Mouse (Mus musculus): ENCODE data around the gene Hmg20b. TPM values are rescaled to one million over a fixed set of nuclear protein-coding genes. Genes with fewer than 3 reads are reported as not detected.

Hmg20b gene
- polyA plus RNA-seq, 1 experiment from 2014 or later: 36.5 TPM

DNA sequence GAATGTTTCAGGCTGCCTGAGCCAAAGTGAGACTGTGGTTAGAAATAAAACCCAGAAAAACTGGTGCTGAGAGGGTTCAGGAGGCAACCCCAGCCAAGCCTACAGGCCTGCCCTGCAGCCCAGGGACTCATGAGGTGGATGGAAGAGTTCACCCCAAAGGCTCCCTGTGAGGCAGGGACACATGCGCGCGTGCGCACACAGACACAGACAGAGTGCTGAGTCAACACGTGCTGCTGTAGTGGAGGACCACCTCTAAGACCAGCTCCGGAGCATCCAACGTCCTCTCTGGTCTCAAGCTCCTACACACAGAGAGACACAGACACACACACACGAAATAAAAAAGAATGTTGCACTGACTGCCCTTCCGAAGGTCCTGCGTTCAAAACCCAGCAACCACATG, 25.0 kb upstream of the Hmg20b start:
- Histone ChIP-seq H3K4me3 (replicated peaks; ENCODE audit: low read depth, low read length) (no peak overlapping the region), H3K36me3 (ENCODE audit: control insufficient read depth, insufficient read depth, low read length) (peaks cover 37% of the 10 kb centered on the region), H3K9ac (replicated peaks; ENCODE audit: low read length) (no peak overlapping the region), H3K4me2 (ENCODE audit: low read length) (no peak overlapping the region), H3K4me1 (ENCODE audit: control insufficient read depth, insufficient read depth, low read length) (peaks cover 20% of the 10 kb centered on the region), H3K27me3 (ENCODE audit: control insufficient read depth, insufficient read depth, low read length) (no peaks in the 10 kb centered on the region), H3K27ac (replicated peaks; ENCODE audit: low read depth, low read length) (no peak overlapping the region), H3K9me3 (ENCODE audit: control insufficient read depth, low read length) (no peaks in the 10 kb centered on the region)
- no peak for DNase-seq
- whole genome bisulfite sequencing: 96% methylated on average over 10 of the region's 10 CpGs
- ATAC-seq (ENCODE audit: low FRiP score, low TSS enrichment): no peak

DNA sequence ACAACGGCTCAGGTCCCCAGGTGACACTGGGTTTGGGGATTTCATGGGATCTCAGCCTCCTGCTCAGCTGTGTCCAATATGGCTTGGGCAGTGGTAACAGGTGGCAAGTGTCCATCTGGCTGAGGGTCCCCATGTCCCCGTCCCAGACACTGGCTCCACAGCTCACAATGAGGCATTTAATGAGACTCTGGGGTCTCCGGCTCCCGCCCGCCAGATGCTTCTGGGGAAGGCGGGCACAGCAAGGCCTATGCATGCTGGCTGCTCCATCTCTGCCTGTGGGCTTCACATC, 16.9 kb upstream of the Hmg20b start:
- 60% methylated on average over 6 of the region's 6 CpGs for WGBS
- peaks cover 20% of the 10 kb centered on the region for H3K4me1 ChIP-seq (ENCODE audit: control insufficient read depth, insufficient read depth, low read length)
- no peaks in the 10 kb centered on the region for H3K9me3 ChIP-seq (ENCODE audit: control insufficient read depth, low read length)
- H3K27me3 ChIP-seq (ENCODE audit: control insufficient read depth, insufficient read depth, low read length): peaks cover 14% of the 10 kb centered on the region; the same call in 1 of the 2 replicates
- no peak overlapping the region for H3K9ac ChIP-seq (replicated peaks; ENCODE audit: low read length)
- ATAC-seq (ENCODE audit: low FRiP score, low TSS enrichment) (no peak), DNase-seq (no peak)
- H3K27ac ChIP-seq (replicated peaks; ENCODE audit: low read depth, low read length): no peak overlapping the region
- H3K36me3 ChIP-seq (ENCODE audit: control insufficient read depth, insufficient read depth, low read length): peaks cover 56% of the 10 kb centered on the region
- no peak overlapping the region for H3K4me2 ChIP-seq (ENCODE audit: low read length)
- H3K4me3 ChIP-seq (replicated peaks; ENCODE audit: low read depth, low read length): no peak overlapping the region

DNA sequence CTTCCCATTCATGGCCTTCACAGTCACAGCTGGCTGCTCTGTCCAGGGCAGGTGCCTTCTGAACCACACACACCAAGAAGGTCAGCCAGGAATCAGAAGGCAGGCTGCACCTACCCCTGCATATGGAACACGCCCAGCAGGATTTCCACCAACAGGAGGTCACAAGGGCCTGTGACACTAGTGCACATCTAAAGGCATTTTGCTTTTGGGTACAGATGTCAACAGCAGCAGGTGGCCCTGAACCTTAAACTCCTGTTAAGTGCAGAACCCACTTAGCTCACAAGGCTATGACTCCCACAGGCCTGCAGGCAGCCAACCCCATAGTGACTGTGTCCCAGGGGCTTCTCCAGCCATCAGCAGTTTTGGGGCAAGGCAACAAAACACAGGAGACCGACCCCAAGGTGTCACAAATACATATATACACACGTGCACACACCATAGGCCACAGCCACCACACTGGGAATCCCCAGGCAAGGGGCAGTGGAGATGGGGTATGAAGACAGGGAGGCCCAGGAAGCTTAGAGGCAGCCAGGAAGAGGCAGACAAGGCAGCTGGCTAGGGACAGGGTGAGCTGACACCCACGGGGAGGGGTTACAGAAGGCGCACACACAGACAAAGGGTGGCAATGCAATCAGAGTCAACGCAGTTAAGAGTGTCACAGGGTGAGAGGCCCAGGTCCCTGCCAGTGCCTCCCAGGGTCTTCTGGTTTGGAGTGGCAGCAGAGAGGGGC, 16.4 kb upstream of the Hmg20b start:
- ATAC-seq (ENCODE audit: low FRiP score, low TSS enrichment): no peak
- peaks cover 55% of the 10 kb centered on the region for H3K36me3 ChIP-seq (ENCODE audit: control insufficient read depth, insufficient read depth, low read length)
- no peak overlapping the region for H3K27ac ChIP-seq (replicated peaks; ENCODE audit: low read depth, low read length)

DNA sequence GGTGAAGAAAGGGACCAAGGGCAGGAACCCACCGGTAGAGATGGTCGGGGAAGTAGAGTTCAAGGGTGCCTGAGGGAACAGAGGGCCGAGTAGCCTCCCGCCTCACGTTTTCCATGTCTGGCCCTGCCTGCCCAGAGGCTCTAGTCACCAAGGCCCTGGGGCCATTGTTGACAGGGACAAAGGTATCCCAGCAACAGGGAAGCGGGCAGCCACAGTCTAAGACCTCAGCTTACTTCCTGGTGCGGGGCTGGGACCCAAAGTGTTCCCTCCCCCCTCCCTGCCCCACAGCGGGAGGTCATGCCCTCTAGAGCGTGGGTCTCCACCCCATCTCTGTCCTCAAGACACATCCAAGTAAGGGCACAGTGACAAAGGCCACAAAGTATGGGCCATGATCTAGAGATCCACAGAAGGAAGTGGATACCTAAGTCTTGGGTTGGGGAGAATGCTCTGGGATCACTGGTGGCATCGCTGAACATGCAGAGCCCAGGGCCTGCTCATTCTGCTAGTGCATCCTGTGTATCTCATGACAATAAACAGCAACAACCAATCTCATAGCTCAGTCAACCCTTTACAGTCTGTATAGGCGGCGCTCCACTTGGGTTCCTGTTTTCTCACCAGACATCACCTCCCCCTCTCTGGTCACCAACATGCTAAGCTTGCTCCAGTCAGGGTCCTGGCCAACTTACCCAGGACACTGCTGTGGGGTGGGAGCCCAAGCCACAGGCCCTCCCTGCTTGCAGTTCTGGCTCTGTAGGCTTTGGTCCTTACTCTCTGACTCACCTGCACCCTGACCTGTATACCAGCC, 15.6 kb upstream of the Hmg20b start, which contains the start of gene 4930404N11Rik:
Gene 4930404N11Rik (minus strand): TSS at position 145 of the 805 bp plus-strand sequence.
- ATAC-seq (ENCODE audit: low FRiP score, low TSS enrichment) (no peak), DNase-seq (peak; percentile 52)
- Histone ChIP-seq H3K27ac (replicated peaks; ENCODE audit: low read depth, low read length) (no peak within 1 kb of the TSS), H3K9ac (replicated peaks; ENCODE audit: low read length) (peak within 1 kb of the TSS; percentile 36; the same call in 1 of the 2 replicates), H3K4me1 (ENCODE audit: control insufficient read depth, insufficient read depth, low read length) (peaks cover 20% of the 10 kb centered on the region), H3K9me3 (ENCODE audit: control insufficient read depth, low read length) (no peaks in the 10 kb centered on the region), H3K4me3 (replicated peaks; ENCODE audit: low read depth, low read length) (peak within 1 kb of the TSS; percentile 23; the same call in 1 of the 2 replicates), H3K36me3 (ENCODE audit: control insufficient read depth, insufficient read depth, low read length) (peaks cover 47% of the 10 kb centered on the region), H3K4me2 (ENCODE audit: low read length) (peak within 1 kb of the TSS; percentile 53), H3K27me3 (ENCODE audit: control insufficient read depth, insufficient read depth, low read length) (peaks cover 14% of the 10 kb centered on the region; the same call in 1 of the 2 replicates)
- WGBS: 16% methylated on average over 12 of the region's 12 CpGs

More for the DNA sequence above, 16.4 kb upstream of the Hmg20b start:
- Histone ChIP-seq H3K4me1 (ENCODE audit: control insufficient read depth, insufficient read depth, low read length) (peaks cover 20% of the 10 kb centered on the region), H3K4me3 (replicated peaks; ENCODE audit: low read depth, low read length) (no peak overlapping the region), H3K27me3 (ENCODE audit: control insufficient read depth, insufficient read depth, low read length) (peaks cover 14% of the 10 kb centered on the region; the same call in 1 of the 2 replicates), H3K4me2 (ENCODE audit: low read length) (no peak overlapping the region), H3K9me3 (ENCODE audit: control insufficient read depth, low read length) (no peaks in the 10 kb centered on the region), H3K9ac (replicated peaks; ENCODE audit: low read length) (no peak overlapping the region)
- DNase-seq: no peak
- WGBS: 78% methylated on average over 6 of the region's 6 CpGs

DNA sequence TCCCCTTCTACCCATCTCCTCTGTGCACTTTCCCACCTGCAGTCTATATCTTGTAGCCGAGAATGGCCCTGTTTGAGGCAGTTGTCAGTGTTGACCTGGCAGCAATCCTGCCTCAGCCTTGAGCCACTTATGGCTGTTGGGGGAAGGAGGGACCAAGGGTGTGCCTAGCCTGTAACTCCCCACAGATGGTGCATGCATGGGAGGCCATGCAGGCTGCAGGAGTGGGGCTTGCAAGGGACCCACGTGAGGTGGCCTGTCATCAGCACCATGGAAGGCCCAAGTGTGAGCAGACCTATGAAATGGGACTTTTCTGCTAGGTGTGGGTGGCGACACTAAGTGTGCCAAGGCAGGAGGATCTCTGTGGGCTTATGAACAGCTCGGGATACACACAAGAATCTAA, 14.8 kb upstream of the Hmg20b start:
- Histone ChIP-seq H3K9me3 (ENCODE audit: control insufficient read depth, low read length) (no peaks in the 10 kb centered on the region), H3K4me1 (ENCODE audit: control insufficient read depth, insufficient read depth, low read length) (peaks cover 20% of the 10 kb centered on the region), H3K4me3 (replicated peaks; ENCODE audit: low read depth, low read length) (peak overlapping the region; percentile 23; the same call in 1 of the 2 replicates), H3K9ac (replicated peaks; ENCODE audit: low read length) (no peak overlapping the region), H3K4me2 (ENCODE audit: low read length) (no peak overlapping the region; the same call in 1 of the 2 replicates), H3K36me3 (ENCODE audit: control insufficient read depth, insufficient read depth, low read length) (peaks cover 41% of the 10 kb centered on the region), H3K27me3 (ENCODE audit: control insufficient read depth, insufficient read depth, low read length) (peaks cover 14% of the 10 kb centered on the region; the same call in 1 of the 2 replicates), H3K27ac (replicated peaks; ENCODE audit: low read depth, low read length) (no peak overlapping the region)
- WGBS: 25% methylated on average over 4 of the region's 4 CpGs
- ATAC-seq (ENCODE audit: low FRiP score, low TSS enrichment): no peak
- DNase-seq: no peak

DNA sequence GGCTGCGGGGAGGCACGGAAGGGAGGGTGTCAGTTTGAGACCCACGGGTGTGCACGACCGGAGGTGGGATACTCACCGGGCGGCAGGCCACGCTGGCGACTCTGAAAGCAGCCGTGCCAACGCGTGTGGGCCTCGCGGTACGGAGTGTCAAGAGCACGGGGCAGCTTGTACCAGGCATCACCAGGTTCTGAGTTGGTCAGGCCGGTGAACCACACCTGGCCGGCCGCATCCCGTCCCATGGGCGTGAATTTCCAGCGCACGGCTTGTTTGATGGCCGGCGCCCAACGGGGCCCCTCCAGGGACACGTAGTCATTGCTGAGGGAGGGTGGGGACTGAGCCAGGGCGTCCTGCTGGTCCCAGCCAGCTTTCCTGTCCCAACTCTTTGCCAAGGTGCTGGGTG, 14.4 kb upstream of the Hmg20b start:
- H3K9ac ChIP-seq (replicated peaks; ENCODE audit: low read length): peak overlapping the region; percentile 36; the same call in 1 of the 2 replicates
- 12% methylated on average over 28 of the region's 28 CpGs for WGBS
- peak overlapping the region; percentile 23; the same call in 1 of the 2 replicates for H3K4me3 ChIP-seq (replicated peaks; ENCODE audit: low read depth, low read length)
- peaks cover 37% of the 10 kb centered on the region for H3K36me3 ChIP-seq (ENCODE audit: control insufficient read depth, insufficient read depth, low read length)
- DNase-seq: peak; percentile 38
- peaks cover 20% of the 10 kb centered on the region for H3K4me1 ChIP-seq (ENCODE audit: control insufficient read depth, insufficient read depth, low read length)
- no peak overlapping the region for H3K27ac ChIP-seq (replicated peaks; ENCODE audit: low read depth, low read length)
- ATAC-seq (ENCODE audit: low FRiP score, low TSS enrichment): no peak
- peaks cover 14% of the 10 kb centered on the region; the same call in 1 of the 2 replicates for H3K27me3 ChIP-seq (ENCODE audit: control insufficient read depth, insufficient read depth, low read length)
- H3K4me2 ChIP-seq (ENCODE audit: low read length): peak overlapping the region; percentile 53
- H3K9me3 ChIP-seq (ENCODE audit: control insufficient read depth, low read length): no peaks in the 10 kb centered on the region

DNA sequence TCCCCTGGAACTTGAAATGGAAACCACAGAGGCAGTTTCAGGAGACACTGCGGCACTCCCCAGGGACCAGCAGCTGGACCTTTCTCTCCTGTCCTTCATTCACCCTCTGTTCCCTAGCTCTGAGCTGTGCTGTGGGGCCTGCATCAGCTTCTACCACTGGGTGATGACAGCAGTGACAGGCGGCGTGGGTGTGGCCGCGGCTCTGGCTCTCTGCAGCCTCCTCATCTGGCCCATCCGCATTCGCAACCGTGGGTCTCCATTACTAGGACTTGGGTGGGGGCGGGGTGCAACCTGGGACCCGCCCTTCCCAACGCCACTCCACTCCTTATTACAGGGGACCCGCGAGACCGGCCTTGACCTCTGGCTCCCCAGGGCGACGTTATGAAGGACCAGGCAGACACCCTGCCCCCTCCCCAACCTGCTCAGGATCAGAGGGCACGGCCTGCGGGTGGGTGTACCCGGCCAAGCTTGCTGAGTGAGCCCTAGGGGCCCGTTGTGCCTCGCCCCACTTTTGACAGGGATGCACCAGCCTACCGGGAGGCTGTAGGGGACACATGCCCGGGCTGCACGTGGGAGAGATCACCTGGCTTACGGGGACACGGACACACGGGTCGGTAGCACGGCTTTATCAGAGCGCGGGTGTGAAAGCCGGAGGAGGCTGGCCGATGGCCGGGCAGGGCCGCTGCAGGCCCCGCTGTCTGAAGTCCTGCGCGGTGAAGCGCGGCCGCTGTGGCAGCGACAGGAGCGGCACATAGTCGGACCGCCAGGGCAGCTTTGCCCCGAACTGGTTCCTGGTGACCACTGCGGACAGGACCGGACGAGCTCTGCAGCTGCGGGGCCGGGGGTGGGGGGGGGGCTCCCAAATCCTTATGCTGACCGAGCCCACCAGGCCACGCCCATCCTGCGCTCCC, 13.4 kb upstream of the Hmg20b start:
- peak overlapping the region; percentile 37; the same call in 1 of the 2 replicates for H3K9ac ChIP-seq (replicated peaks; ENCODE audit: low read length)
- peaks cover 14% of the 10 kb centered on the region; the same call in 1 of the 2 replicates for H3K27me3 ChIP-seq (ENCODE audit: control insufficient read depth, insufficient read depth, low read length)
- WGBS: 13% methylated on average over 53 of the region's 54 CpGs
- ATAC-seq (ENCODE audit: low FRiP score, low TSS enrichment) (no peak), DNase-seq (peak; percentile 47)
- peak overlapping the region; percentile 53 for H3K4me2 ChIP-seq (ENCODE audit: low read length)
- H3K4me1 ChIP-seq (ENCODE audit: control insufficient read depth, insufficient read depth, low read length): peaks cover 25% of the 10 kb centered on the region
- H3K4me3 ChIP-seq (replicated peaks; ENCODE audit: low read depth, low read length): peak overlapping the region; percentile 23; the same call in 1 of the 2 replicates
- peaks cover 27% of the 10 kb centered on the region for H3K36me3 ChIP-seq (ENCODE audit: control insufficient read depth, insufficient read depth, low read length)
- no peaks in the 10 kb centered on the region for H3K9me3 ChIP-seq (ENCODE audit: control insufficient read depth, low read length)
- H3K27ac ChIP-seq (replicated peaks; ENCODE audit: low read depth, low read length): no peak overlapping the region

DNA sequence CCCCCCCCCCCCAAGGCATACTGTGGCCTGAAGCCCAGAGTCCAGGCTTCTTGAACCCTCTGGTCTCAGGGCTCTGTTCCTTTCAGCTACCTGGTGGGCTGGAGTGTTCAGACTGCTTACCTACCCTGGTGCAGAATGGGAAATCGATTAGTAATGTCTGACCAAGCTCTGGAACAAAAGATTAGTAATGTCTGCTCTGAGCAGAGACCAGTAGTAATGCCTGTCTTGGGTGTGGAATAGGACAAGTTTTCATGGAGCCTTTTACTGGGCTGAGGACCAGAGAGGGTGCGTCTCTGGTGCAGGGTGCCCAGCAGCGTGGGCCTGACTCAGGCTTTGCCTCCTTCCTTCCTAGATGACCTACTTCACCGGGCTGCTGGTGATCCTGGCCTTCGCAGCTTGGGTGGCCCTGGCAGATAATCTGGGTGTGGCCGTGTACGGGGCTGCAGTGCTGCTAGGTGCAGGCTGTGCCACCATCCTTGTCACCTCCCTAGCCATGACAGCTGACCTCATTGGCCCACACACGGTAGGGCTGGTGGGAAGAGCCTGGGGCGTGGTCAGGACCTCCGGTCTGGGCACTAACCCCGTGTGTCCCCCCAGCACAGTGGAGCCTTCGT, 12.2 kb upstream of the Hmg20b start:
- H3K9me3 ChIP-seq (ENCODE audit: control insufficient read depth, low read length): no peaks in the 10 kb centered on the region
- 75% methylated on average over 12 of the region's 12 CpGs for WGBS
- DNase-seq (no peak), ATAC-seq (ENCODE audit: low FRiP score, low TSS enrichment) (no peak)
- no peak overlapping the region for H3K4me3 ChIP-seq (replicated peaks; ENCODE audit: low read depth, low read length)
- H3K4me1 ChIP-seq (ENCODE audit: control insufficient read depth, insufficient read depth, low read length): peaks cover 32% of the 10 kb centered on the region
- peaks cover 14% of the 10 kb centered on the region; the same call in 1 of the 2 replicates for H3K27me3 ChIP-seq (ENCODE audit: control insufficient read depth, insufficient read depth, low read length)
- H3K36me3 ChIP-seq (ENCODE audit: control insufficient read depth, insufficient read depth, low read length): peaks cover 15% of the 10 kb centered on the region
- H3K27ac ChIP-seq (replicated peaks; ENCODE audit: low read depth, low read length): no peak overlapping the region
- H3K4me2 ChIP-seq (ENCODE audit: low read length): no peak overlapping the region
- H3K9ac ChIP-seq (replicated peaks; ENCODE audit: low read length): no peak overlapping the region
